Mouse (Mus musculus) midbrain, embryonic 10.5 days (tissue): ENCODE measurements around the gene Mrps34. TPM values are rescaled to one million over a fixed set of nuclear protein-coding genes. Genes with fewer than 3 reads are reported as not detected.
A peak's percentile ranks its signal among the peaks of the same experiment; 100 is the strongest.

Experiments
- DNase-seq: peaks from one replicate; pipeline ENCODE4 v3.0.0-alpha.2; 2017; ENCODE audit warnings: low spot score
- H3K27ac ChIP-seq: fragments of 300-500 bp; sonication (generic); replicated peaks from 2 replicates; pipeline ENCODE4 v1.5.1; 2016; ENCODE audit warnings: mild to moderate bottlenecking
- H3K27me3 ChIP-seq: fragments of 300-500 bp; sonication (generic); 2 replicates; pipeline ENCODE4 v1.6.1; 2016; ENCODE audit warnings: low read depth, mild to moderate bottlenecking; ENCODE audit not compliant: poor library complexity, severe bottlenecking
- H3K36me3 ChIP-seq: fragments of 300-500 bp; sonication (generic); 2 replicates; pipeline ENCODE4 v1.6.1; 2016; ENCODE audit warnings: mild to moderate bottlenecking, moderate library complexity
- H3K4me1 ChIP-seq: fragments of 300-500 bp; sonication (generic); 2 replicates; pipeline ENCODE4 v1.6.1; 2016
- H3K4me3 ChIP-seq: fragments of 300-500 bp; sonication (generic); 2 replicates; pipeline ENCODE4 v1.5.1; 2016; ENCODE audit warnings: mild to moderate bottlenecking, moderate library complexity
- H3K9me3 ChIP-seq: fragments of 300-500 bp; sonication (generic); replicated peaks from 2 replicates; pipeline ENCODE4 v1.6.1; 2016; ENCODE audit warnings: mild to moderate bottlenecking
- WGBS: fragments of 180-500 bp; shearing (Covaris S2); methylation state at CpG from one replicate; pipeline ENCODE4 v1.1.7; 2016; 5-methylcytosine and 5-hydroxymethylcytosine counted together
- polyA plus RNA-seq: library from polyadenylated mRNA; unstranded; fragments of >200 nt; fragmentation: Nextera tagmentation; extraction: Ambion mirVana; gene quantifications from 2 replicates; pipeline ENCODE4 v1.2.1, GENCODE M21; 2016

Gene Mrps34
- polyA plus RNA-seq, 1 experiment from 2014 or later = 98.1 TPM

GRCm38 (mm10) chr17:24861785-24862184 is 33.1 kb upstream of the Mrps34 start:
- no peak for DNase-seq
- WGBS = 94% methylated on average over 3 of the region's 3 CpGs
- Histone ChIP-seq H3K4me3 (no peak overlapping the region), H3K36me3 (peaks cover 34% of the 10 kb centered on the region), H3K9me3 (no peaks in the 10 kb centered on the region), H3K27me3 (no peaks in the 10 kb centered on the region), H3K27ac (no peak overlapping the region), H3K4me1 (no peaks in the 10 kb centered on the region)

GRCm38 (mm10) chr17:24865776-24866175 is 29.1 kb upstream of the Mrps34 start, which contains the start of gene Igfals:
Igfals (plus strand) TSS chr17:24865997.
- DNase-seq = no peak
- H3K4me3 ChIP-seq = no peak within 1 kb of the TSS
- no peaks in the 10 kb centered on the region for H3K4me1 ChIP-seq
- no peaks in the 10 kb centered on the region for H3K27me3 ChIP-seq
- peaks cover 21% of the 10 kb centered on the region for H3K36me3 ChIP-seq
- H3K27ac ChIP-seq = no peak within 1 kb of the TSS
- WGBS = 87% methylated on average over 8 of the region's 8 CpGs
- no peaks in the 10 kb centered on the region for H3K9me3 ChIP-seq

GRCm38 (mm10) chr17:24867914-24868313 is 27.0 kb upstream of the Mrps34 start:
- H3K27me3 ChIP-seq = no peaks in the 10 kb centered on the region
- H3K27ac ChIP-seq = no peak overlapping the region
- DNase-seq = no peak
- no peaks in the 10 kb centered on the region for H3K9me3 ChIP-seq
- H3K36me3 ChIP-seq = no peaks in the 10 kb centered on the region; the same call in 1 of the 2 replicates
- H3K4me3 ChIP-seq = no peak overlapping the region
- 93% methylated on average over 10 of the region's 10 CpGs for WGBS
- no peaks in the 10 kb centered on the region for H3K4me1 ChIP-seq

GRCm38 (mm10) chr17:24873695-24874404 is 21.1 kb upstream of the Mrps34 start:
- no peaks in the 10 kb centered on the region for H3K9me3 ChIP-seq
- H3K4me3 ChIP-seq = no peak overlapping the region
- 47% methylated on average over 4 of the region's 4 CpGs for WGBS
- H3K36me3 ChIP-seq = no peaks in the 10 kb centered on the region
- H3K4me1 ChIP-seq = peaks cover 12% of the 10 kb centered on the region
- no peaks in the 10 kb centered on the region for H3K27me3 ChIP-seq
- no peak for DNase-seq
- H3K27ac ChIP-seq = no peak overlapping the region

GRCm38 (mm10) chr17:24874405-24874745 is 20.5 kb upstream of the Mrps34 start:
- no peaks in the 10 kb centered on the region for H3K27me3 ChIP-seq
- no peak overlapping the region for H3K4me3 ChIP-seq
- H3K4me1 ChIP-seq = peaks cover 12% of the 10 kb centered on the region
- no peak for DNase-seq
- H3K36me3 ChIP-seq = no peaks in the 10 kb centered on the region
- 71% methylated on average over 1 of the region's 1 CpGs for WGBS
- H3K27ac ChIP-seq = no peak overlapping the region
- H3K9me3 ChIP-seq = no peaks in the 10 kb centered on the region

- H3K36me3 ChIP-seq = no peaks in the 10 kb centered on the region
- peaks cover 12% of the 10 kb centered on the region for H3K4me1 ChIP-seq
- WGBS = 78% methylated on average over 8 of the region's 8 CpGs
- H3K4me3 ChIP-seq = no peak overlapping the region
- no peaks in the 10 kb centered on the region for H3K9me3 ChIP-seq
- H3K27me3 ChIP-seq = no peaks in the 10 kb centered on the region
- H3K27ac ChIP-seq = no peak overlapping the region
- DNase-seq = no peak
Observed at GRCm38 (mm10) chr17:24874989-24875388, 19.9 kb upstream of the Mrps34 start.

- 66% methylated on average over 10 of the region's 10 CpGs for WGBS
Observed at GRCm38 (mm10) chr17:24877336-24878116, 17.4 kb upstream of the Mrps34 start.

GRCm38 (mm10) chr17:24878117-24878397 is 16.9 kb upstream of the Mrps34 start:
- no peak for DNase-seq

More at GRCm38 (mm10) chr17:24877336-24878116, 17.4 kb upstream of the Mrps34 start:
- DNase-seq = no peak
- Histone ChIP-seq H3K4me3 (no peak overlapping the region), H3K9me3 (no peaks in the 10 kb centered on the region), H3K4me1 (peaks cover 12% of the 10 kb centered on the region), H3K27me3 (no peaks in the 10 kb centered on the region), H3K36me3 (peaks cover 6% of the 10 kb centered on the region), H3K27ac (0 out of 2 replicates have a peak overlapping the region, but pooled peaks have one; percentile 52)

GRCm38 (mm10) chr17:24878531-24878930 is 16.4 kb upstream of the Mrps34 start:
- peaks cover 16% of the 10 kb centered on the region for H3K36me3 ChIP-seq
- H3K27me3 ChIP-seq = no peaks in the 10 kb centered on the region
- no peaks in the 10 kb centered on the region for H3K9me3 ChIP-seq
- no peak for DNase-seq
- peaks cover 12% of the 10 kb centered on the region for H3K4me1 ChIP-seq
- peak overlapping the region; percentile 52; the same call in 1 of the 2 replicates for H3K27ac ChIP-seq
- WGBS = 76% methylated on average over 8 of the region's 8 CpGs
- H3K4me3 ChIP-seq = no peak overlapping the region

More at GRCm38 (mm10) chr17:24878117-24878397, 16.9 kb upstream of the Mrps34 start:
- 51% methylated on average over 5 of the region's 5 CpGs for WGBS
- Histone ChIP-seq H3K36me3 (peaks cover 12% of the 10 kb centered on the region), H3K27me3 (no peaks in the 10 kb centered on the region), H3K4me3 (no peak overlapping the region), H3K9me3 (no peaks in the 10 kb centered on the region), H3K4me1 (peaks cover 12% of the 10 kb centered on the region), H3K27ac (peak overlapping the region; percentile 52; the same call in 1 of the 2 replicates)

- Histone ChIP-seq H3K4me1 (peaks cover 22% of the 10 kb centered on the region), H3K4me3 (no peak overlapping the region), H3K27ac (0 out of 2 replicates have a peak overlapping the region, but pooled peaks have one; percentile 33), H3K36me3 (peaks cover 28% of the 10 kb centered on the region), H3K27me3 (no peaks in the 10 kb centered on the region), H3K9me3 (no peaks in the 10 kb centered on the region)
- DNase-seq = peak; percentile 47
- 54% methylated on average over 7 of the region's 7 CpGs for WGBS
Observed at GRCm38 (mm10) chr17:24881738-24882440, 13.0 kb upstream of the Mrps34 start.

GRCm38 (mm10) chr17:24884391-24884790 is 10.5 kb upstream of the Mrps34 start:
- H3K27me3 ChIP-seq = no peaks in the 10 kb centered on the region
- no peak for DNase-seq
- H3K36me3 ChIP-seq = peaks cover 37% of the 10 kb centered on the region
- H3K4me1 ChIP-seq = peaks cover 29% of the 10 kb centered on the region
- no peaks in the 10 kb centered on the region for H3K9me3 ChIP-seq
- peak overlapping the region; percentile 72; the same call in 1 of the 2 replicates for H3K4me3 ChIP-seq
- H3K27ac ChIP-seq = no peak overlapping the region
- WGBS = 86% methylated on average over 6 of the region's 6 CpGs

- DNase-seq = no peak
- Histone ChIP-seq H3K36me3 (peaks cover 49% of the 10 kb centered on the region), H3K27ac (peak overlapping the region; percentile 66), H3K4me1 (peaks cover 32% of the 10 kb centered on the region), H3K9me3 (no peaks in the 10 kb centered on the region), H3K27me3 (no peaks in the 10 kb centered on the region), H3K4me3 (peak overlapping the region; percentile 72)
- WGBS = 26% methylated on average over 22 of the region's 22 CpGs
Observed at GRCm38 (mm10) chr17:24885356-24886133, 9.4 kb upstream of the Mrps34 start.
